Mouse (Mus musculus) lung, embryonic 14.5 days (tissue): Measurements from ENCODE around the gene 4930432M17Rik. TPM values are rescaled to one million over a fixed set of nuclear protein-coding genes. Genes with fewer than 3 reads are reported as not detected.

ENCODE experiments used
- ATAC-seq: fragments of 200-750 bp; cut with Nextera tagmentation; 2 replicates; pipeline ENCODE4 v1.8.0; 2017; ENCODE audit warnings: mild to moderate bottlenecking, moderate TSS enrichment, moderate library complexity; ENCODE audit not compliant: insufficient read depth
- DNase-seq: peaks from one replicate; pipeline ENCODE4 v3.0.0-alpha.2; 2015
- H3K27ac ChIP-seq: fragments of 300-500 bp; sonication (generic); 2 replicates; pipeline ENCODE4 v1.5.1; 2014; ENCODE audit warnings: low read depth, mild to moderate bottlenecking, moderate library complexity
- H3K27me3 ChIP-seq: fragments of 300-500 bp; sonication (generic); 2 replicates; pipeline ENCODE4 v1.6.1; 2014; ENCODE audit warnings: low read length, control low read depth; ENCODE audit not compliant: insufficient read depth
- H3K36me3 ChIP-seq: fragments of 300-500 bp; sonication (generic); 2 replicates; pipeline ENCODE4 v1.6.1; 2014; ENCODE audit warnings: control low read depth; ENCODE audit not compliant: insufficient read depth
- H3K4me1 ChIP-seq: fragments of 300-500 bp; sonication (generic); 2 replicates; pipeline ENCODE4 v1.6.1; 2014; ENCODE audit warnings: antibody characterized with exemption, control low read depth; ENCODE audit not compliant: insufficient read depth
- H3K4me2 ChIP-seq: fragments of 300-500 bp; sonication (generic); 2 replicates; pipeline ENCODE4 v1.6.1; 2014; ENCODE audit warnings: mild to moderate bottlenecking
- H3K4me3 ChIP-seq: fragments of 300-500 bp; sonication (generic); 2 replicates; pipeline ENCODE4 v1.5.1; 2014; ENCODE audit warnings: low read depth, low read length
- H3K9ac ChIP-seq: fragments of 300-500 bp; sonication (generic); 2 replicates; pipeline ENCODE4 v1.6.1; 2014
- H3K9me3 ChIP-seq: fragments of 300-500 bp; sonication (generic); 2 replicates; pipeline ENCODE4 v1.6.1; 2016; ENCODE audit warnings: low read depth, low read length, control low read depth
- CTCF ChIP-seq: IDR thresholded peaks from 2 replicates; pipeline ENCODE4 v1.5.1; 2016; ENCODE audit warnings: antibody characterized with exemption, low read depth
- whole genome bisulfite sequencing: fragments of 180-500 bp; shearing (Covaris S2); extraction: QIAGEN DNeasy Blood & Tissue Kit; methylation state at CpG from one replicate; pipeline ENCODE4 v1.1.7; 2014; 5-methylcytosine and 5-hydroxymethylcytosine counted together
- polyA plus RNA-seq: library from polyadenylated mRNA; unstranded; fragments of >200 nt; fragmentation: Nextera tagmentation; extraction: Ambion mirVana; gene quantifications from 2 replicates; pipeline ENCODE4 v1.2.1, GENCODE M21; 2014

The 4930432M17Rik gene
- polyA plus RNA-seq, 1 experiment from 2014 or later: not detected

DNA sequence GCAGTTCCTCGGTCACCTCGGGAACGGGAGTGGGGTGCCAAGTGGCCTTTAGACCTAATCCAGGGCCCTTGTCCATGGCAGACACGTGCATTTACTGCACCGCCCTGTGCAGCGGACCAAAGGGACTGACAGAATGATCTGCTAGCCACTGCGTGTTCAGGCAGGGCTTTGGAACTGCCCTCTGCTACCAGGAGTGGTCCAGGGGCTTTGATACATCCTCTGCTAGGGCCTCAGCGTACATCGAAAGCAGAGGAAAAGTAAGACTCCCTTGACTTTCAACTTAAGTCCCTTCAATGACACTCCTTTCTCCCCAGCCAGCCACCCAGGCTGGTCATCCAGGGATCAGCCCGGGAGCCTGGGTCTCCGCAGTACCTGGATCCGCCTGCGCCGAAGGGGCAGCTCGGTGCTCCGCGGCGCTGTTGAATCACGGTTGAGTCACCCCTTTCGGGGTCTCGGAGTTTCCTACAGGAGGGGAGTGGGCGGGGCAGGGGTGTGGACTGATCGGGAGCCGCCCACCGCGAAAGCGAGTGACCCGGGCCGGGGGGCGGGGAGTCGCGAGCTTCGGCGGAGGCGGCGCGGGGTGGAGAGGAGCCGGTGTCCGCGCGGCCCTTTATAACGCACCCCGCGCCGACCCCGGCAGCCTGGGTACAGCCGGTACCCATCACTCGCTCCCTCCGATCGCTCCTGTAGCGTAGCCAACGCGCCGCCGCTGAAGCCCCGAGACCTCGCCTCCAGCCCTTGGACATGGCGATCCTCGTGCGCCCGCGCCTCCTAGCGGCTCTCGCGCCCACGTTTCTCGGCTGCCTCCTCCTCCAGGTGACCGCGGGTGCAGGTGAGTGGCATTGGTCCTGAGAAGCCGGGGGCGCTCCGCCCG, 52.6 kb downstream of the 4930432M17Rik start, which contains the start of gene F3:
F3 (plus strand) TSS at position 567 of the 874 bp plus-strand sequence.
- TF ChIP-seq CTCF: peak; percentile 87
- WGBS: under 1% methylated on average over 72 of the region's 73 CpGs
- ATAC-seq: peak; percentile 90
- H3K9ac ChIP-seq: peak within 1 kb of the TSS; percentile 60
- H3K4me3 ChIP-seq: peak within 1 kb of the TSS; percentile 61
- H3K4me1 ChIP-seq: peaks cover 3% of the 10 kb centered on the region; the same call in 1 of the 2 replicates
- H3K27ac ChIP-seq: peak within 1 kb of the TSS; percentile 81
- H3K27me3 ChIP-seq: peaks cover 5% of the 10 kb centered on the region; the same call in 1 of the 2 replicates
- peak; percentile 88 for DNase-seq
- no peaks in the 10 kb centered on the region for H3K9me3 ChIP-seq
- no peaks in the 10 kb centered on the region for H3K36me3 ChIP-seq
- H3K4me2 ChIP-seq: peak within 1 kb of the TSS; percentile 93

DNA sequence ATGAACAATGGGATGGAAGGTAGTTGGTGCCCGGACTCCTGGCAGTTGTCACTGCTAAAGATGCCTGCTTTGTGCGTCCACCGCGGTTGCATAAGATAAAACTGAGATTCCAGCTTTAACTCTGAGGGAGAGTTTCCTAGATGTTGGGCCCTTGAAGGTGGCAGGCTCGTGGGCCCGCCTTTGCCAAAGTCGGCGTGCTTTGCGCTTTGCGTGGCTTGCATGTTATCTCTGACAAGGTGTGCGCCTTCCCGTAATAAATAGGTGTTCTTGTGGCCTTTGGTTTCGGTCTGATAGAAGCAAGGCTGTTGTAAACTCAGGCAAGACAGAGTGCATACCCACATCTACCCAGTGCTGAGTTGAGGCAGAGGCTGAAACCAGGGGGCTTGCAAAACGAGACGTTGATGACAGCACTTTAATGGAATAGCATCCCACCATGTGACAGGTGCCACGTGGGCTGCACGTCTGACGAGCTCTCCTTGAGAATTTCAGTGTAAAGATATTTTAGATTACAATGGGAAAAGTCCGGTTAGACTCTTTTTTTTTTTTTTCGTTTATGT, 53.5 kb downstream of the 4930432M17Rik start:
- Histone ChIP-seq H3K27ac (no peak overlapping the region), H3K4me1 (peaks cover 3% of the 10 kb centered on the region; the same call in 1 of the 2 replicates), H3K27me3 (peaks cover 5% of the 10 kb centered on the region; the same call in 1 of the 2 replicates), H3K9me3 (no peaks in the 10 kb centered on the region), H3K4me2 (peak overlapping the region; percentile 93), H3K4me3 (peak overlapping the region; percentile 61), H3K36me3 (no peaks in the 10 kb centered on the region), H3K9ac (peak overlapping the region; percentile 60)
- no peak for ATAC-seq
- TF ChIP-seq CTCF: no peak
- DNase-seq: peak; percentile 31
- 5% methylated on average over 20 of the region's 20 CpGs for WGBS

DNA sequence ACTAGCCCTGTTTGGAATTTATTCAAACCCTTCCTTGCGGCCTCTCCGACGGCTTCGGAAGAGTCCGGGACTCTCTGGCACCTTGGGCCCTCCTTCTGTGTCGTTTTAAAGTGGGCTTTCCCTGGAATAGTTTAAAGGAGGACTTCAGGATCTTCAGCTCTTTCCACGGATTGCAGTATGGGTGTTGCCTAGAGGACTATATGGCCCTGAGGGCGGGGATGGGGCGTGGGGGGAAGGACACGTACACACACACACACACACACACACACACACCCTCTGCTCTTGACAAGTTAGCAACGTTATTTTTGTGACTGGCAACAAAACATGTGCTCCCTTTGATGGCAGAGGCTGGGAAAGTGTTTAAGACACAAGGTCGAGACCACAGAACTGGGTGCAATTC, 54.0 kb downstream of the 4930432M17Rik start:
- WGBS: 27% methylated on average over 12 of the region's 12 CpGs
- H3K9ac ChIP-seq: peak overlapping the region; percentile 26; the same call in 1 of the 2 replicates
- H3K4me3 ChIP-seq: peak overlapping the region; percentile 61
- no peak for ATAC-seq
- H3K27ac ChIP-seq: no peak overlapping the region
- peaks cover 3% of the 10 kb centered on the region; the same call in 1 of the 2 replicates for H3K4me1 ChIP-seq
- H3K4me2 ChIP-seq: peak overlapping the region; percentile 93
- TF ChIP-seq CTCF: no peak
- no peaks in the 10 kb centered on the region for H3K9me3 ChIP-seq
- DNase-seq: no peak
- H3K36me3 ChIP-seq: peaks cover 1% of the 10 kb centered on the region; the same call in 1 of the 2 replicates
- peaks cover 5% of the 10 kb centered on the region; the same call in 1 of the 2 replicates for H3K27me3 ChIP-seq

DNA sequence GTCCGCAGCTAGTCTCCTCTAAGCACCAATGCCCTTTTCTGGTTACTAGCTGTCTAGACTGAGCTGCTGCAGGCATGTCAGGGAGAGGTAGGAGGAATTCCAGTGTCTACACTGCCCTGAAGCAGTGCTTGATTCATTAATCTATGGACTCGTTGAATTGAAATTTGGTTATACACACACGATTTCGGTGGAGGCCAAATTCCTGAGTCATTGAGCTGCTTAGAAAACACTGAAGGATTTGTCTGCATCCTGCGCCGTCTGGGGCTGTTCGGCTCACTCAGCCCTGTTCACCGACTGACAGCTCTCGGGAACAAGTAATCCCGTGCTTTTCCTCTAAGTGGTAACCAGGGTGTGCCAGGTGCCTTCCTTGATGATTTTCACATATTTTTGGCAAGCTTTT, 55.1 kb downstream of the 4930432M17Rik start:
- DNase-seq (no peak), ATAC-seq (no peak)
- Histone ChIP-seq H3K4me3 (no peak overlapping the region), H3K9me3 (no peaks in the 10 kb centered on the region), H3K9ac (no peak overlapping the region), H3K4me1 (peaks cover 3% of the 10 kb centered on the region; the same call in 1 of the 2 replicates), H3K27ac (no peak overlapping the region), H3K27me3 (peaks cover 5% of the 10 kb centered on the region; the same call in 1 of the 2 replicates), H3K4me2 (peak overlapping the region; percentile 93; the same call in 1 of the 2 replicates), H3K36me3 (peaks cover 7% of the 10 kb centered on the region; the same call in 1 of the 2 replicates)
- WGBS: 70% methylated on average over 10 of the region's 10 CpGs
- TF ChIP-seq CTCF: no peak

DNA sequence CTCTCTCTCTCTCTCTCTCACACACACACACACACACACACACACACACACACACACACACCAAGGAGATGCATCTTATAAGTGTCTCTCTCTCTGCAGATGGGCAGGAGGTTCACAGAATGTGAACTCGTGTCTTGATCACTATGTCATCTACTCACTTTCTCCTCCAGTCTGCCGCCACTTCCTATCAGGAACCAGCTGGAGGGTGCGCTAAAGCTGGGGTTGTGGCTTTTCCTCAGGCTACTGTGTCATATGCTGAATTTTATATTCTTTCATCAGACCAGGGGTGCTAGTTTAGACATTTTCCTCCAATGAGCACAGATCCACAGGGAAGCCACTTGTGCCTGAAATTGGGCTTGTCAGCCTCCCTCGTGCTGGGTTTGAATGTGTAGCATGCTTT, 59.1 kb downstream of the 4930432M17Rik start:
- TF ChIP-seq CTCF: no peak

More for the DNA sequence above, 59.1 kb downstream of the 4930432M17Rik start:
- ATAC-seq: no peak
- Histone ChIP-seq H3K9me3 (no peaks in the 10 kb centered on the region), H3K9ac (no peak overlapping the region), H3K4me2 (no peak overlapping the region), H3K4me3 (no peak overlapping the region), H3K36me3 (peaks cover 27% of the 10 kb centered on the region; the same call in 1 of the 2 replicates), H3K4me1 (no peaks in the 10 kb centered on the region), H3K27ac (no peak overlapping the region), H3K27me3 (no peaks in the 10 kb centered on the region)
- no peak for DNase-seq
- WGBS: 72% methylated on average over 4 of the region's 4 CpGs

Other genes with a start within 250 kb of the 4930432M17Rik start
- gene Cnn3, start 244.3 kb upstream of the 4930432M17Rik start, polyA plus RNA-seq: 671 and 678 TPM in 2 replicates
- gene Slc44a3, start 138.4 kb upstream of the 4930432M17Rik start, polyA plus RNA-seq: 12.0 and 12.2 TPM in 2 replicates
- 16.1 and 19.1 TPM in 2 replicates for gene F3, start 52.8 kb downstream of the 4930432M17Rik start, polyA plus RNA-seq
- gene Abcd3, start 144.5 kb downstream of the 4930432M17Rik start, polyA plus RNA-seq: 78.0 and 78.7 TPM in 2 replicates